8 mouse cellular contexts compared by ENCODE assay signal in the genomic region with DNA sequence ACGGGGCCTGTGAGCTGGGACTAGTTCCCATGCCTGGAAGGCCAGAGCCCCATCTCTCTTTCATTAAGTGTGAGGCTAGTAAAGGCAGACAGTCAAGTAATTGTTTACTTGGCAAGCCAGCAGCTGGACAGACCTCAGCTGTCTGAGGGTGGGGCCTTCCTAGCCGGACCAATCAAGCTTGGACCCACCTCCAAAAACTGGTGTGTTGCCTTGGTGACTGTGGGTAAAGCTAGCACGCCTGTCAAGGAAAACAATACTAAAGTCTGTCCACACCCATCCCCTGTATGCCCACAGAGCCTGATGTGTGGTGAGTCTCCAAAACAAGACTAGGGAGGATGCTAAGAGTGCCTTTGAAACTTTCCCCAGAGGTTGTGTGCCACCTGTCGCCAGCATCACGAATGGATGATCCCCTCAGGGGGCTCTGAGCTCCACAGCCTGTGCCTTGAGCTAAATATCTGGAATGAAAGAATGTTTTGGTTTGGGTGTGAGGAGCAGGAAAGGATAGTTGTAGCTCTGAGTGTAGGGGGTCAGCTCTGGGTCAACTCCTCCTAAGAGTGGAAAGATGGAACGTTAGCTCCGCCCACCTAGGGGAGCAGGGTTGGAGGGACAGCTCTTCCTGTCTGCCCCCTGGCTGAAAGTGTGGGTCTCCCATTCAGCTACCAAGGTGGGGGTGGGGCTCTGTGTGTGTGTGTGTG. TPM values are rescaled to one million over a fixed set of nuclear protein-coding genes. Genes with fewer than 3 reads are reported as not detected.
DNase-seq lines count a peak whose midpoint lies in the region; ATAC-seq and TF ChIP-seq lines count a peak whose summit lies in the region.

No protein-coding gene starts in this region.

- no peaks in the 10 kb centered on the region for H3K9me3 ChIP-seq in embryonic facial prominence, embryonic 10.5 days
- no peaks in the 10 kb centered on the region for H3K9me3 ChIP-seq in heart, embryonic 15.5 days (replicated peaks)
- H3K9me3 ChIP-seq in stomach, postnatal 0 days (ENCODE audit: control insufficient read depth, low read length) = no peaks in the 10 kb centered on the region

- no peak overlapping the region for H3K9ac ChIP-seq in heart, embryonic 15.5 days
- H3K9ac ChIP-seq in stomach, postnatal 0 days (ENCODE audit: low read length) = 0 out of 2 replicates have a peak overlapping the region, but pooled peaks have one; percentile 8

- H3K27ac ChIP-seq in embryonic facial prominence, embryonic 10.5 days (replicated peaks) = peak overlapping the region; percentile 81
- H3K27ac ChIP-seq in heart, embryonic 15.5 days = peak overlapping the region; percentile 77
- peak overlapping the region; percentile 86 for H3K27ac ChIP-seq in stomach, postnatal 0 days (replicated peaks)

- 18% methylated on average over 7 of the region's 7 CpGs for WGBS in embryonic facial prominence, embryonic 10.5 days
- 36% methylated on average over 7 of the region's 7 CpGs for WGBS in heart, embryonic 15.5 days
- 15% methylated on average over 7 of the region's 7 CpGs for WGBS in stomach, postnatal 0 days

- TF ChIP-seq EP300 in stomach, postnatal 0 days (optimal IDR thresholded peaks at IDR 0.05) = no peak

- peak; percentile 54 for ATAC-seq in heart, embryonic 15.5 days (replicated peaks; ENCODE audit: insufficient number of reproducible peaks, insufficient read depth, low FRiP score, low read depth)
- peak; percentile 33 for ATAC-seq in megakaryocyte, adult 5-6 weeks (ENCODE audit: poor library complexity, severe bottlenecking)
- ATAC-seq in stomach, postnatal 0 days (ENCODE audit: low FRiP score, low TSS enrichment) = peak; percentile 79

- DNase-seq in ovary, adult 18-20 months (ENCODE audit: low spot score) = peak; percentile 38
- DNase-seq in ovary, postnatal 36 days (ENCODE audit: low spot score) = no peak
- peak; percentile 69 for DNase-seq in embryonic facial prominence, embryonic 10.5 days (ENCODE audit: low spot score)
- DNase-seq in kidney, postnatal 10 days = peak; percentile 71
- peak; percentile 69 for DNase-seq in stomach, postnatal 0 days (ENCODE audit: low spot score)
- no peak for DNase-seq in left cerebral cortex, adult 9 months (ENCODE audit: low spot score in 2 of 2)

- 0 out of 2 replicates have a peak overlapping the region, but pooled peaks have one; percentile 3 for H3K4me3 ChIP-seq in embryonic facial prominence, embryonic 10.5 days
- H3K4me3 ChIP-seq in heart, embryonic 15.5 days = no peak overlapping the region
- H3K4me3 ChIP-seq in stomach, postnatal 0 days (ENCODE audit: low read depth, low read length) = no peak overlapping the region

- peaks cover 85% of the 10 kb centered on the region for H3K4me1 ChIP-seq in embryonic facial prominence, embryonic 10.5 days
- peaks cover 42% of the 10 kb centered on the region for H3K4me1 ChIP-seq in heart, embryonic 15.5 days (replicated peaks)
- peaks cover 9% of the 10 kb centered on the region for H3K4me1 ChIP-seq in stomach, postnatal 0 days (replicated peaks; ENCODE audit: control insufficient read depth, insufficient read depth)

- peaks cover 23% of the 10 kb centered on the region for H3K27me3 ChIP-seq in embryonic facial prominence, embryonic 10.5 days (replicated peaks; ENCODE audit: low read depth, poor library complexity, severe bottlenecking)
- no peaks in the 10 kb centered on the region for H3K27me3 ChIP-seq in heart, embryonic 15.5 days
- no peaks in the 10 kb centered on the region for H3K27me3 ChIP-seq in stomach, postnatal 0 days (ENCODE audit: control insufficient read depth, insufficient read depth, low read length)

- H3K4me2 ChIP-seq in heart, embryonic 15.5 days = peak overlapping the region; percentile 52; the same call in 1 of the 2 replicates
- peak overlapping the region; percentile 20; the same call in 1 of the 2 replicates for H3K4me2 ChIP-seq in stomach, postnatal 0 days (replicated peaks; ENCODE audit: low read depth)

- no peaks in the 10 kb centered on the region for H3K36me3 ChIP-seq in embryonic facial prominence, embryonic 10.5 days (replicated peaks)
- H3K36me3 ChIP-seq in heart, embryonic 15.5 days = no peaks in the 10 kb centered on the region
- H3K36me3 ChIP-seq in stomach, postnatal 0 days (ENCODE audit: control insufficient read depth, insufficient read depth, low read length) = no peaks in the 10 kb centered on the region

- TF ChIP-seq CTCF in stomach, postnatal 0 days (IDR thresholded peaks at IDR 0.05; ENCODE audit: low read depth) = peak; percentile 35; the same call in 1 of the 2 replicates

RNA-seq across cellular contexts. Expression of a gene that starts 5.3 kb away (rescaled TPM):
- polyA plus RNA-seq in embryonic facial prominence, embryonic 10.5 days (2016; fragmentation: Nextera tagmentation; extraction: Ambion mirVana) = 2.3 and 2.6 TPM in 2 replicates
- polyA plus RNA-seq in heart, embryonic 15.5 days (2015; fragmentation: Nextera tagmentation; extraction: Ambion mirVana) = 3.9 and 5.5 TPM in 2 replicates
- 267 and 312 TPM in 2 replicates for total RNA-seq in megakaryocyte, adult 5-6 weeks (2015)
- 783 and 809 TPM in 2 replicates for total RNA-seq in megakaryocyte, adult 5-6 weeks (2017)
- polyA plus RNA-seq in stomach, postnatal 0 days (2015; fragmentation: Nextera tagmentation; extraction: Ambion mirVana) = 4.2 and 4.3 TPM in 2 replicates

RNA-seq across cellular contexts. Expression of a gene that starts 47.6 kb away (rescaled TPM):
- 0.96 and 2.6 TPM in 2 replicates for polyA plus RNA-seq in embryonic facial prominence, embryonic 10.5 days (2016; fragmentation: Nextera tagmentation; extraction: Ambion mirVana)
- polyA plus RNA-seq in heart, embryonic 15.5 days (2015; fragmentation: Nextera tagmentation; extraction: Ambion mirVana) = 0.20 and 0.32 TPM in 2 replicates
- total RNA-seq in megakaryocyte, adult 5-6 weeks (2015) = 0.91 and 1.0 TPM in 2 replicates
- 0.20 TPM in 1 of 2 replicates, not detected in the other for total RNA-seq in megakaryocyte, adult 5-6 weeks (2017)
- 0.74 and 1.0 TPM in 2 replicates for polyA plus RNA-seq in stomach, postnatal 0 days (2015; fragmentation: Nextera tagmentation; extraction: Ambion mirVana)

Comparison
In these comparisons a context has a peak if more than half of its experiments do, and no peak if none do; other contexts are left out.
1. DNase-seq: peak in ovary, adult 18-20 months (single experiment), embryonic facial prominence, embryonic 10.5 days (single experiment), kidney, postnatal 10 days (single experiment) and stomach, postnatal 0 days (single experiment); none in ovary, postnatal 36 days (single experiment) and left cerebral cortex, adult 9 months (0 of 2).
2. Peak in every context shown above with its lines, with median percentiles within 50 percentile points of each other: H3K27ac ChIP-seq and ATAC-seq.